Mouse (Mus musculus) lung, adult 2 months (tissue): ENCODE data around the gene Asf1b.

Experiments
- CTCF ChIP-seq: fragments of 200-500 bp; IDR thresholded peaks from 2 replicates; pipeline ENCODE4 v1.5.1; 2011; ENCODE audit warnings: mild to moderate bottlenecking, low read length, control low read depth; ENCODE audit not compliant: insufficient read depth
- POLR2A ChIP-seq: fragments of 200-500 bp; IDR thresholded peaks from 2 replicates; pipeline ENCODE4 v1.6.1; 2011; ENCODE audit warnings: low read depth, mild to moderate bottlenecking, control low read depth, low read length, borderline replicate concordance; ENCODE audit errors: extremely low read depth

DNA sequence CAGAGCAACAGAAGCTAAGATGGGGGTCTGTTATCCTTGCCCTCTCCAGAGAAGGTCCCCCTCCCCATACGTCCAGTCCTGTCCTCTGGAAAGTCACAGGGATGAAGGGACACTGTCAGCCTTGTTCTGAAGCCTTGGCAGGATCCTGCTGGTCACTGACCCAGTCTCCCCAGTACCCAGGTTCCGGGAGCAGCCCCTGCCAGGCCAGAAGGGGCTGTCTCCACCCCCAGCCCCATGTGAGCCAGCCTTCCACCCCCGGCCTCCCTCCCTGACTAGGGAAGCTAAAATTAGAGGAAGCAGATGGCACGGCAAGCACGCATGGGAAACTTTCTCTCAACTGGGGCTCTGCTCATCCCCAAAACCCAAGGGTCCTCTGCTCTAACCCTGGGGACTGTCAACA is 39.3 kb upstream of the Asf1b start:
- no peak for TF ChIP-seq CTCF
- TF ChIP-seq POLR2A = no peak
